Mouse (Mus musculus) liver, adult 2 months (tissue): Measurements from ENCODE around the gene Tyms.

Source experiments
- CTCF ChIP-seq: fragments of 200-500 bp; IDR thresholded peaks from 2 replicates; pipeline ENCODE4 v1.5.1; 2011; ENCODE audit warnings: low read depth, low read length, control low read depth
- POLR2A ChIP-seq: fragments of 200-500 bp; IDR thresholded peaks from 2 replicates; pipeline ENCODE4 v1.6.1; 2011; ENCODE audit warnings: low read length, control low read depth; ENCODE audit not compliant: insufficient read depth; ENCODE audit errors: extremely low read depth

- TF ChIP-seq CTCF (no peak), POLR2A (no peak)
These were observed 1.0 kb downstream of the Tyms start for GRCm38 (mm10) chr5:30072377-30072776.
